Mouse (Mus musculus) olfactory bulb, adult 2 months (tissue): ENCODE measurements around the gene Masp2.

Experiments
- CTCF ChIP-seq: fragments of 200-500 bp; IDR thresholded peaks from 2 replicates; pipeline ENCODE4 v1.5.1; 2012; ENCODE audit warnings: low read depth, mild to moderate bottlenecking, low read length, moderate library complexity; ENCODE audit not compliant: insufficient read depth
- POLR2A ChIP-seq: fragments of 200-500 bp; IDR thresholded peaks from 2 replicates; pipeline ENCODE4 v1.6.1; 2012; ENCODE audit warnings: mild to moderate bottlenecking, low read depth, low read length, moderate library complexity; ENCODE audit not compliant: insufficient read depth

DNA sequence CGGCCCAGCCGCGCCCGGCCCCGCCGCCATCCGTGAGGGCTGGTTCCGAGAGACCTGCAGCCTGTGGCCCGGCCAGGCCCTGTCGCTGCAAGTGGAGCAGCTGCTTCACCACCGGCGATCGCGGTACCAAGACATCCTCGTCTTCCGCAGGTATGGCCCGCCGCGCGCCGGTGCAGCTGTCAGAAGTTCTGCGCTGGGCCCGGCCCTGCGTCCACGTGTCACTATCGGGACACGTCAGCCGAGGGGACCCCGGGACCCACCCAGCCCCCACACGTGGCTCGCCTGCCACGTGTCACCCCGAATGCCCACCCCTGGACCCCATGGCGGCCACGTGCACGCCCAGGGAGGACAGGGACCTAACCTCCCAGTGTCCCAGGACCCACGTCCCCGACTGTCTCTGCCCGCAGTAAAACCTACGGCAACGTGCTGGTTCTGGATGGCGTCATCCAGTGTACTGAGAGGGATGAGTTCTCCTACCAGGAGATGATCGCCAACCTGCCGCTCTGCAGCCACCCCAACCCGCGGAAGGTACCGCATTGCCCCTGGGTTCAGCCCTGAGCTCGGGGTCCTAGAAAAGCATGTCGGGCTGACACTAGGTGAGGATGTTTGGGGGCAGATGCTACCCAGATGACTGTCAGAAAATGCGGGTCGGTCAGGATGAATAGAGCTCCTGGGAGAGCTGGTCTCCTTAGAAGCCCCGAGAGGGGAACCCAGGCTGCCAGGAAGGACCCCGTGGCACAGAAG lies 10.5 kb upstream of the Masp2 start:
- no peak for TF ChIP-seq CTCF
- no peak for TF ChIP-seq POLR2A
